Mouse (Mus musculus): ENCODE measurements around the gene Chrna10. TPM values are rescaled to one million over a fixed set of nuclear protein-coding genes. Genes with fewer than 3 reads are reported as not detected.
A peak's percentile ranks its signal among the peaks of the same experiment; 100 is the strongest.

Chrna10 gene
- polyA plus RNA-seq, 1 experiment, result 0.07 TPM

DNA sequence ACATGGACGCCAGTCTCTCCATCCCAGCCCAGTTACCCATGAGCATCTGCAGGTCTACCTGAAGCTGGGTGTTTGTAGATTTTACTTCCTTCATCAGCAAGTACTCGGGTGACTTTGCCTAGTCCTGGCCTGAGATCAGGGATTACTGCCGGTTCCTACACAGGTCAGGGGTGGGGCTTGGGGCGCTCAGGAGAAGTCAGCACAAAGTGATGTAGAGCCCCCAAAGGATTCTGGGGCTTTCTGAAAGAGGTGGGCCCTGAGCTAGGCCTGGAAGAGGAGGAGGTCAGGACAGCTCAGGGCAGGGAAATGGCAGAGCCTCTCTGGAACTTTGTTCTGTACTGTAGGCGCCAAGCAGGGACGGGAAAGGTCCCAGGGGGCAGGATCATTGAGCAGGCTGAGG is 13.9 kb downstream of the Chrna10 start:
- Histone ChIP-seq H3K27me3 (ENCODE audit: control insufficient read depth, insufficient read depth, low read length) (no peaks in the 10 kb centered on the region), H3K4me1 (ENCODE audit: control insufficient read depth, insufficient read depth, low read length) (peaks cover 29% of the 10 kb centered on the region), H3K27ac (ENCODE audit: control insufficient read depth, insufficient read depth, low read depth, low read length) (no peak overlapping the region), H3K36me3 (ENCODE audit: control insufficient read depth, insufficient read depth, low read length) (no peaks in the 10 kb centered on the region), H3K4me3 (ENCODE audit: control insufficient read depth, low read depth, low read length) (no peak overlapping the region)
- no peak for TF ChIP-seq POLR2A (IDR thresholded peaks at IDR 0.05; ENCODE audit: control insufficient read depth, low read depth, low read length)
- TF ChIP-seq CTCF (IDR thresholded peaks at IDR 0.05; ENCODE audit: control insufficient read depth, insufficient read depth, insufficient replicate concordance, low read depth, low read length), result no peak

DNA sequence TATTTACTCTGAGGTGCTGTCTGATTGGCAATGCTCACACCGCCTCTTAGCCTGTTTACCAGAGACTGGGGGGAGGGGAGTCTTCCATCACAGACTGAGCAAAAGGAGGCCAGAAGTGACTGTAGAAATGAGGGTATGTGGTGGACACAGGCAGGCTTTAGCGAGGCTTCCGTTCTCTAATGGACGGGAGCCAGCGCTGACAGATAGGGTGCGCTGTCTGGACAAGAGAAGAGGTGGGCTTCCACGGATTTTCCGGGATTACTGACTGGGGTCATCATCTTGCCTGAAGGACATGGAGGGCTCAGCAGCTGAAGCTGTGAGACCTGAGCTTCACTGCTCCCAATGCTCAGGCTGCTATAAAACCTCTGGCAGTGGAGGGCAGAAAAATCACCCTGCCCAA is 14.4 kb downstream of the Chrna10 start:
- no peak overlapping the region for H3K27ac ChIP-seq (ENCODE audit: control insufficient read depth, insufficient read depth, low read depth, low read length)
- H3K36me3 ChIP-seq (ENCODE audit: control insufficient read depth, insufficient read depth, low read length), result no peaks in the 10 kb centered on the region
- H3K4me3 ChIP-seq (ENCODE audit: control insufficient read depth, low read depth, low read length), result no peak overlapping the region
- TF ChIP-seq CTCF (IDR thresholded peaks at IDR 0.05; ENCODE audit: control insufficient read depth, insufficient read depth, insufficient replicate concordance, low read depth, low read length) (no peak), POLR2A (IDR thresholded peaks at IDR 0.05; ENCODE audit: control insufficient read depth, low read depth, low read length) (no peak)
- H3K27me3 ChIP-seq (ENCODE audit: control insufficient read depth, insufficient read depth, low read length), result no peaks in the 10 kb centered on the region
- H3K4me1 ChIP-seq (ENCODE audit: control insufficient read depth, insufficient read depth, low read length), result peaks cover 29% of the 10 kb centered on the region

DNA sequence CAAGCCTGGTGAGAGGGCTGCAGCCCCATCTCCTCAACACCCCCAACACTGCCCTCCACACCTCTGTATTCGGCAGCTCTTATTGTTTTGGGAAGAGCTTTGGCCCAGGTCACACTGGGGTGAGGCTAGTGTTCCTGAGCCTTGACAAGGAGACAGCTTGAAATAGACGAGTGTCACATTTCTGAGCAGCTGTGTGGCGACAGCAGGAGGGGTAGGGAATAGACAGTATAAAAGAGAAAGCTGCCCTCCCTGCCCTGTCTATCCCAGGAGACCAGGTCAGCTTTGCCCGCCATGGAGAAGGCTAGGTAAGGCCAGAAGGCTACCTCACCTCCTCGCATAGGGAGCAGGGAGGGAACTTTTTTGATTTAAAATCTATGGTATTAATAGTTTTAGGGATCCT is 15.1 kb downstream of the Chrna10 start, which contains the start of gene Art1:
TSS of gene Art1 (plus strand) at position 257 of the 400 bp plus-strand sequence.
- Histone ChIP-seq H3K27ac (ENCODE audit: control insufficient read depth, insufficient read depth, low read depth, low read length) (no peak within 1 kb of the TSS), H3K27me3 (ENCODE audit: control insufficient read depth, insufficient read depth, low read length) (no peaks in the 10 kb centered on the region), H3K36me3 (ENCODE audit: control insufficient read depth, insufficient read depth, low read length) (no peaks in the 10 kb centered on the region), H3K4me3 (ENCODE audit: control insufficient read depth, low read depth, low read length) (no peak within 1 kb of the TSS), H3K4me1 (ENCODE audit: control insufficient read depth, insufficient read depth, low read length) (peaks cover 22% of the 10 kb centered on the region)
- TF ChIP-seq CTCF (IDR thresholded peaks at IDR 0.05; ENCODE audit: control insufficient read depth, insufficient read depth, insufficient replicate concordance, low read depth, low read length), result no peak
- TF ChIP-seq POLR2A (IDR thresholded peaks at IDR 0.05; ENCODE audit: control insufficient read depth, low read depth, low read length), result no peak

DNA sequence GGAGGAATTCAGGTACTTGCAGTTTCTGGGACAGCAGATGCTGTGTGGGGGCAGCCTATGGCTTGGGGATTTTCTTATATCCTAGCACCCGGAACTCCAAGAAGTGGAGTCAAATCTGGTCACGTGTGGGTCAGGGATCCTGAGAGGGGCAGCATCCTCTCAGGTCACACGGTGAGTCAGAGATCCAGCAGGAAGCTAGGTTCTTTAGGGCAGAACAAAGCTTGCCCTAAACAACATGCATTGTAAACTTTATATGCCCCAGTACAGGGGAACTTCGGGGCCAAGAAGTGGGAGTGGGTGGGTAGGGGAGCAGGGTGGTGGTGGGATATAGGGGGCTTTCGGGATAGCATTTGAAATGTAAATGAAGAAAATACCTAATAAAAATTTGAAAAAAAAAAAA is 15.8 kb downstream of the Chrna10 start:
- TF ChIP-seq POLR2A (IDR thresholded peaks at IDR 0.05; ENCODE audit: control insufficient read depth, low read depth, low read length) (no peak), CTCF (IDR thresholded peaks at IDR 0.05; ENCODE audit: control insufficient read depth, insufficient read depth, insufficient replicate concordance, low read depth, low read length) (no peak)
- Histone ChIP-seq H3K4me1 (ENCODE audit: control insufficient read depth, insufficient read depth, low read length) (peaks cover 21% of the 10 kb centered on the region), H3K36me3 (ENCODE audit: control insufficient read depth, insufficient read depth, low read length) (no peaks in the 10 kb centered on the region), H3K4me3 (ENCODE audit: control insufficient read depth, low read depth, low read length) (no peak overlapping the region), H3K27ac (ENCODE audit: control insufficient read depth, insufficient read depth, low read depth, low read length) (no peak overlapping the region), H3K27me3 (ENCODE audit: control insufficient read depth, insufficient read depth, low read length) (no peaks in the 10 kb centered on the region)

DNA sequence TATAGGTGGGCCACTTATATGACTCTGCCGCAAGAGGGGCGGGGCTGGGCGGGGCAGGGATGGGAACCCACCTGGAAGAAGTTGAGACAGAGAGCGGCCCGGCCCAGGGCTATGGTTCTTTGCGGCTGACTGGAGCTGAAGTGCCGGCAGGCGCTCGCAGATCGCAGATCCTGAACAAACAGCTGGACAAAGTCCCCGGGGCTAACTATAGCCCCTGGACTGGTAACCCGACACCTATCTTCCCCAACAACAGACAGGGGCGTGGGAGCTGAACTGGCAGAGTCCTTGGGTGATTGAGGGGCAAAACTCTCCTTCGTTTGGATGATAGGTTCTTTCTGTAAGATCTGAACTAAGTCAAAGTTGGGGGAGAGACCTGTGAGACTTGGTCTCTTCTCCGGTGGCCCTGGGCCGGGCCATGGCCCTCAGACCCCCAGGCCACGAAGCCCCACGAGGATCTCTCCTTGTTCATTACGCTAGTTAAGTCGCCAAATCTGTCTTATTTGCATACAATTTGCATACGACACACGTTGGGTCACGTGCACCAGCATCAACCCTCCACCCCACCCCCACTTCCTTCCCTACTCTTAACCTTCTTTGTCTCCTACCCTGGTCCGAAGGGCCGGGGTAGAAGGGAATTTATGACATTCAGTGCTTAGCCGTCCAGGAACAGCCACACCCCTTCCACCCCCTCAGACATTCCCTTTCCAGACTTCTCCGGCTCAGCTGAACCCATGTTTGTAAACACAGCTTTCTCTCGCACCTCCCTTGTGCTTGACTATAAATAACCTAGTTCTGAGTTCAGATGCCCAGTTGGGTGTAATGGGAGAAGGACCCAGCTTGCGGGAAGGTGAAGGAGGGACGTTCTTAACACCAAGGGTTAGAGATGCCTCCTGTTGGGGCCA is 16.6 kb downstream of the Chrna10 start:
- TF ChIP-seq CTCF (IDR thresholded peaks at IDR 0.05; ENCODE audit: control insufficient read depth, insufficient read depth, insufficient replicate concordance, low read depth, low read length) (no peak), POLR2A (IDR thresholded peaks at IDR 0.05; ENCODE audit: control insufficient read depth, low read depth, low read length) (no peak)
- Histone ChIP-seq H3K27me3 (ENCODE audit: control insufficient read depth, insufficient read depth, low read length) (no peaks in the 10 kb centered on the region), H3K27ac (ENCODE audit: control insufficient read depth, insufficient read depth, low read depth, low read length) (no peak overlapping the region; the same call in 1 of the 2 replicates), H3K4me1 (ENCODE audit: control insufficient read depth, insufficient read depth, low read length) (peaks cover 21% of the 10 kb centered on the region), H3K4me3 (ENCODE audit: control insufficient read depth, low read depth, low read length) (peak overlapping the region; percentile 83), H3K36me3 (ENCODE audit: control insufficient read depth, insufficient read depth, low read length) (no peaks in the 10 kb centered on the region)

DNA sequence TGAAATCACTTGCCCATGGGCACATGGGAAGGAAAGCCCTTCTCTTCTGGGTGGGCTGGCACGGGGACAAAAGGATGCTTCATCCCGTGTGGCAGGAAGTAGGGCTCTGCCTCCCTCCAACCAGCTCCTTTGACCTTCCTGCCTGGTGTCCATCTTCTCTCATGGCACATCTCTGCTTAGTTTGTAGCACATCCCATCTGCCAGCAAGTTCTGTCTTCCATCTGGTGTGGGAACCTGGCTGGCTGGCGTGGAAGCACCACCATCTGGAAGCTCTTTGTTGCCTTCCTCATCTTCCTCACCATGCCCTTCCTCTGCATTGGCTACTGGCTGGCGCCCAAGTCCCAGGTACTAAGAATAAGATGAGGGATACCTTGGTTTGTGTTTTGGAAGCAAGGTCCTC is 29.3 kb downstream of the Chrna10 start:
- TF ChIP-seq CTCF (IDR thresholded peaks at IDR 0.05; ENCODE audit: control insufficient read depth, insufficient read depth, insufficient replicate concordance, low read depth, low read length) (no peak), POLR2A (IDR thresholded peaks at IDR 0.05; ENCODE audit: control insufficient read depth, low read depth, low read length) (no peak)
- Histone ChIP-seq H3K27ac (ENCODE audit: control insufficient read depth, insufficient read depth, low read depth, low read length) (no peak overlapping the region), H3K27me3 (ENCODE audit: control insufficient read depth, insufficient read depth, low read length) (no peaks in the 10 kb centered on the region), H3K4me3 (ENCODE audit: control insufficient read depth, low read depth, low read length) (no peak overlapping the region), H3K4me1 (ENCODE audit: control insufficient read depth, insufficient read depth, low read length) (peaks cover 2% of the 10 kb centered on the region; the same call in 1 of the 2 replicates), H3K36me3 (ENCODE audit: control insufficient read depth, insufficient read depth, low read length) (no peaks in the 10 kb centered on the region)

DNA sequence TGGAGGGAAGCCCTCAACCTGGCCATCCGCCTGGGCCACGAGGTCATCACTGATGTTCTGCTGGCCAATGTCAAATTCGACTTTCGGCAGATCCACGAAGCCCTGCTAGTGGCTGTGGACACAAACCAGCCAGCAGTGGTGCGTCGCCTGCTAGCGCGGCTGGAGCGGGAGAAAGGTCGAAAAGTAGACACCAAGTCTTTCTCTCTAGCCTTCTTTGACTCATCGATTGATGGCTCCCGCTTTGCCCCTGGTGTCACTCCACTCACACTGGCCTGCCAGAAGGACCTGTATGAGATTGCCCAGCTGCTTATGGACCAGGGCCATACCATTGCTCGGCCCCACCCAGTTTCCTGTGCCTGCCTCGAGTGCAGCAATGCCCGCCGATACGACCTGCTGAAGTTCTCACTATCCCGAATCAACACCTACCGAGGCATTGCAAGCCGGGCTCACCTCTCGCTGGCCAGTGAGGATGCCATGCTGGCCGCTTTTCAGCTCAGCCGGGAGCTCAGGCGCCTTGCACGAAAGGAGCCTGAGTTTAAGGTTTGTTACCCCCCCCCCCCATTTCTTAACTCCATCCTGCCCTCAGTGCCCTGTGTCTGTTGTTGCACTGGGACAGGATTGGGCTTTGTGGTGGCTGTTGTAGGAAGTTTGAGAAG is 32.5 kb downstream of the Chrna10 start:
- H3K4me1 ChIP-seq (ENCODE audit: control insufficient read depth, insufficient read depth, low read length), result peaks cover 2% of the 10 kb centered on the region; the same call in 1 of the 2 replicates
- TF ChIP-seq CTCF (IDR thresholded peaks at IDR 0.05; ENCODE audit: control insufficient read depth, insufficient read depth, insufficient replicate concordance, low read depth, low read length) (no peak), POLR2A (IDR thresholded peaks at IDR 0.05; ENCODE audit: control insufficient read depth, low read depth, low read length) (no peak)
- H3K4me3 ChIP-seq (ENCODE audit: control insufficient read depth, low read depth, low read length), result no peak overlapping the region
- H3K27me3 ChIP-seq (ENCODE audit: control insufficient read depth, insufficient read depth, low read length), result no peaks in the 10 kb centered on the region
- H3K27ac ChIP-seq (ENCODE audit: control insufficient read depth, insufficient read depth, low read depth, low read length), result no peak overlapping the region
- H3K36me3 ChIP-seq (ENCODE audit: control insufficient read depth, insufficient read depth, low read length), result peaks cover 5% of the 10 kb centered on the region
